In the genomic region with DNA sequence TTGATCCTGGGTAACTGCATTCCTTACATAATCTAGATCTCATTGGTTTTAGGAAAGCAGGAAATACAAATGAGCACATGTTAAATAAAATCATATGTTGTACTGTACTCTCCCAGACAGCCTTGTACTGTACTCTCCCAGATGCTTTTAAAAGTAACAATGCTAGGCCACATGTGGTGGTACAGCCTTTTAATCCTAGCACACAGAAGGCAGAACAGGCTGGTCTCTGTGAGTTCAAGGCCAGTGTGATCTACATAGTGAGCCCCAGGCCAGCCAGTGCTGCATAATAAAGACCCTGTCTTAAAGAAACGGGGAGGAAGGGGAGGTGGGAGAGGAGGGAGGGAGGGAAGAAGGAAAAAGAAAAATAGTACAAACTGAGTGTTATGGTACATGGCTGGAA, we compare ENCODE assay signal across 21 mouse cellular contexts.
"Had no signal": no experiment of that assay in that cellular context is flagged by ENCODE, and none has a peak within 500 bp of the region (broad histone marks: within the 10 kb centered on the region; RNA-seq: fewer than 3 reads in every experiment).

No protein-coding gene starts in this region.

- H3K27ac ChIP-seq: kidney, postnatal 0 days; layer of hippocampus, adult 2 months; limb, embryonic 15.5 days; liver, embryonic 14.5 days; macrophage; midbrain, embryonic 12.5 days; midbrain, embryonic 15.5 days; neural tube, embryonic 13.5 days; stomach, postnatal 0 days had no signal

- H3K9ac ChIP-seq: limb, embryonic 15.5 days; liver, embryonic 14.5 days; liver, postnatal 0 days; lung, embryonic 14.5 days; midbrain, embryonic 12.5 days; midbrain, embryonic 15.5 days; neural tube, embryonic 13.5 days had no signal

- H3K4me2 ChIP-seq: limb, embryonic 15.5 days; liver, embryonic 11.5 days; lung, embryonic 14.5 days; midbrain, embryonic 12.5 days; midbrain, embryonic 15.5 days; neural tube, embryonic 13.5 days had no signal

- H3K4me3 ChIP-seq: layer of hippocampus, adult 2 months; limb, embryonic 15.5 days; midbrain, embryonic 12.5 days; midbrain, embryonic 15.5 days; neural tube, embryonic 13.5 days had no signal

- H3K36me3 ChIP-seq: limb, embryonic 15.5 days; midbrain, embryonic 12.5 days; midbrain, embryonic 15.5 days; neural tube, embryonic 13.5 days had no signal

- DNase-seq: kidney, postnatal 25 days; layer of hippocampus, adult 9-11 months; left cerebral cortex, postnatal 4 days; liver, postnatal 0 days; right cerebral cortex, postnatal 14 days; right cerebral cortex, postnatal 4 days; thymus, adult 2 months; thymus, postnatal 14 days; thymus, postnatal 4 days had no signal

- H3K27me3 ChIP-seq: limb, embryonic 15.5 days; midbrain, embryonic 12.5 days; midbrain, embryonic 15.5 days; neural tube, embryonic 13.5 days had no signal

- ATAC-seq: liver, postnatal 0 days; lung, postnatal 0 days; midbrain, embryonic 15.5 days had no signal

- H3K9me3 ChIP-seq: limb, embryonic 15.5 days; midbrain, embryonic 12.5 days; midbrain, embryonic 15.5 days; neural tube, embryonic 13.5 days had no signal

- H3K4me1 ChIP-seq: midbrain, embryonic 12.5 days; midbrain, embryonic 15.5 days; neural tube, embryonic 13.5 days had no signal
